Mouse (Mus musculus) frontal cortex, postnatal 14 days (tissue): ENCODE results near the gene Basp1.
A peak's percentile ranks its signal among the peaks of the same experiment; 100 is the strongest.

Source experiments
- DNase-seq, 2 experiments: peaks; one replicate each; pipeline ENCODE4 v3.0.0; 2022; ENCODE audit warnings: low spot score in 2 of 2

Gene Basp1

GRCm38 (mm10) chr15:25416367-25416766 is 2.8 kb upstream of the Basp1 start:
- DNase-seq, result no peak

DNA sequence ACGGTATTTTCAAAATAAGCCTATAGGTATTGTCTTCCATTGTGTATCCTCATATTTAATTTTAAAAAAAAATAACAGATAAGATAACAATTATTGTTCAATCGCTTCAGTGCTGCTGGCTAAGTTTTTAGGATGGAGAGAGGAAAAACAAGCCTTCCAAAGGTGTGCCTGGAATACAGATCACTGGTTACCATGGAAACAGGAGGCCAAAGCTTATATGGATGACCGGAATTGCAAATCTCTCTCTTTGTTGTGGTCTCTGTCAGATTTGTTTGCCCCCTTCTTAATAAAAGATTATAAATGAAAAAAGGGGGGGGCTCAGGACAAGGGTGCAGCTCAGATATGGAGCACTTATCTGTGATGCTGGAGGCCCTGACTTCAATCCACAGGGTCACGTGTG is 2.4 kb upstream of the Basp1 start:
- no peak for DNase-seq

DNA sequence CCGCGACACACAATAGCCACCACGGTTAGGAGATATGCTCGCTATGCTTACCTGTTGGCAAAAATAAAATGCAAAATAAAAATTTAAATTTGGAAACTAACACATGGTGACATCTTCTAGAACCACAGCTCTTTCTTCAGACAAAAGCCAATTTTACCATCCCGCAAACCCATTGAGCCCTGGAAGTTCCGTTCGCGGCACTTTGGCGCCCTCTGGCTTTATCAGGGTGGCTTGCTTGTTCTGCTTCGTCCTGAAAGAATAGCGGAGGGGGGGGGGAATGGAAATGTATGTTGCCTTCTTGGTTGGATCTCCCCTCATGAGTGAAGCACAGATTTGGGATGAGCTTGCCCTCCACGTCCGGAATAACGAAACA is 1.2 kb upstream of the Basp1 start:
- peak; percentile 81 to 90 for DNase-seq

GRCm38 (mm10) chr15:25414011-25414746 is 615 bp upstream of the Basp1 start:
- DNase-seq, result peak; percentile 62 to 64

- DNase-seq, result peak in 1 of 2 experiments; percentile 32
Observed at GRCm38 (mm10) chr15:25412761-25413261, 753 bp downstream of the Basp1 start.

DNA sequence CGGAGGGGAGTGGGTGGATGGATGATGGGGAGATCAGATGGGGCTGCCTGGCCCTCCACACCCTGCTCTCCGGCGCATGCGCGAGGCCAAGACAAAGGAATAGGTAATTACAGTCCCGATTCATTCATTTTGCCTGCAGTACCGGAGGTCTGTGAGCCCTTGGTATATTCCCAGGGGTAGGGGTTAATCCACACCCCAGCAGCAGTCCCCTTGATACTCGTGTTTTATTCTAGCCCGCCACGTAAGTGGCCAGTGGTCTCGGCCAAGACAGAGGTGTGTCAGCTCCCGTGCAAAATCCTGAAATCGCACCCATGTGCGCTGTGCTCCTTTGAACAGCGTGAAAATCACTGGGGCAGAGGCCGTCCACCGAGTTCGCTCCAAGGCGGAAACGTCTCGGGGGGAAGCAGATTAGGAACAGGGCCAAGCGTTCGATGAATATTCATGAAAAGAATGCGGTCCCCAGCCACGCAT is 1.4 kb downstream of the Basp1 start:
- DNase-seq, result peak; percentile 64 to 72

GRCm38 (mm10) chr15:25411461-25411860 is 2.1 kb downstream of the Basp1 start:
- no peak for DNase-seq

DNA sequence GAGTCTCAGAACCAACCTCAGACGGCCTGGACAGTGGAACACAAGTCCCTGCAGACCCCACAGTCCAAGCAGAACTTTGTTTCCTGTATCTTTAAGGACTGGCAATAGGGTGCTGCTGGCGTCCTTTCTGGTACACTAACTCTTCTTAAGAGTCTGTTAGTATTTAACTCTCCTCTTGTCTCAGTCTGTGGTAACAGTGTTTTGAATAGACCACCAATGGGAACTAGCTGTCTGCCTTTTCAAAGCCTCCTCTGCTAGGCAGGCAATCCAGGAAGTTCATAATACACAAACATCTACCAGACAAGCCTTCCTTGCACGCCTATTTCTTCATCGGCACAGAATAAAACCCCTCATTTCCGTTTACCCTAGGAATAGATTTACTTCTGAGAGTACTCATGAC is 7.6 kb downstream of the Basp1 start:
- DNase-seq, result no peak

DNA sequence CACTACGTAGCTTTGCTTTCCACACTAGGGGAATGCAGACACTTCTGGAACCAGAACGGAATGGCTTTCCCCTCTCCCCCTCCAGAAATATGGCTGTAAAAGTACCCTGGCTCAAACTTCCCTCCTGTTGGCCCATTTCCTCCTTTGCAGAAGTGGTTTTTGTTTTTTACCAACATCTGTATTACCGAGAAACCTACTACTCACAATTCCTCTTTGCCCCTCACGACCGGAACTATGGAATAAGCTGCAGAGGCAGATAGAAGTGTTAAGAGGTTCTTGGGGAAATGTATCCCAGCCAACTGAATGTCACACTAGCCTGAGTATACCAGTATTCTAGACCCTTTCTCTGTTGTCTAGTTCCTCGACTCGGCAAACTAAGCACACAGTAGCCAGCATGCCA is 9.7 kb downstream of the Basp1 start:
- DNase-seq, result no peak

DNA sequence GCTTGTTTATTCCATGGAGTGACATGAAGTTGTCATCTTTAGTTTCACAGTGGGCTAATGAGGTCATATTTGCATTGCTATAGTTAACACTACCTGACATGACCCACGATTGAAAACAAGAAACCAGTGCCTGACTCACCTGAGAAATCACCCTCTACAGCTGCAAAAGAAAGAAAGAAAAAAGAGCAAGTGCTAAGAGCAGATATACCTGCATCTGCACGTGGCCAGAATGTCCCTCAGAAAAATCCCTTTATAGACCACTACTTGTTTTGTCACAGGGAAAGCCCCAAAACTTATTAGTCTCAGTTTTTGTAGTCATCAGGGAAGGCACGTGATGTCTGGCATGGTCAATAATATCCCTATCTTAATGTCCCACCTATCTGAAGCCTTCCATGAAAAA is 11.6 kb downstream of the Basp1 start:
- DNase-seq, result no peak

GRCm38 (mm10) chr15:25400276-25400675 is 13.3 kb downstream of the Basp1 start:
- DNase-seq, result no peak

DNA sequence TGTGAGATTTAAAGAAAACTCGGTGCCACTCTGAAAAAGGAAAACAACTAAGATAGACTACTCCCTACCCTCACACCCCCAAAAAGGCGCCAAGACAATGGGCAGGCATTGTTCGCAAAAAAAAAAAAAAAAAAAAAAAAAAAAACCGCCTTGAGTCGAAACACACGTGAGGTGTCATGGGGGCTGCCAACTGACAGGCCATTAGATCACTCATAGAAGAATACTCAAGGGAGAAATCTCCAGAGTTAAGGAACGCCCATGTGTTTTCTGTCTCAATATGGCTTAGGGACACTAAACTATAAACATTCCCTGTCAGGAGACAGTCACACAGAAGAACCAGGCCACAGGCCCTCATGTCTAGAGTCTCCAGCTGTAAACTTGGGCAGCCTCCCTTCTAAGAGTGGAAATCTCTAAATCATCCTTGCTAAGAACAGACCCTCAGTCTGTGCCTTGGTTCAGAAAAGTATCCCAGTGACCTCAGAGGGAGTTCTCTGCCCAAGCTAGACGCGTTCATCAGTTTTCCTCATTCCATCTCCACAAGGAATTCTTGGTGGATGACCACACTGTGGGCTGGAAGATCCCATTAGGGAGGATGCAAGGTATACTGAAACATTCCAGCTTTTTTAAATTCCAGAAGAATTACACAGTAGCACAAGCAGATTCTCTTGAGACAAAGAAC is 17.5 kb downstream of the Basp1 start:
- DNase-seq, result no peak

GRCm38 (mm10) chr15:25392525-25393099 is 21.0 kb downstream of the Basp1 start:
- DNase-seq, result no peak

GRCm38 (mm10) chr15:25391210-25391609 is 22.4 kb downstream of the Basp1 start:
- no peak for DNase-seq

DNA sequence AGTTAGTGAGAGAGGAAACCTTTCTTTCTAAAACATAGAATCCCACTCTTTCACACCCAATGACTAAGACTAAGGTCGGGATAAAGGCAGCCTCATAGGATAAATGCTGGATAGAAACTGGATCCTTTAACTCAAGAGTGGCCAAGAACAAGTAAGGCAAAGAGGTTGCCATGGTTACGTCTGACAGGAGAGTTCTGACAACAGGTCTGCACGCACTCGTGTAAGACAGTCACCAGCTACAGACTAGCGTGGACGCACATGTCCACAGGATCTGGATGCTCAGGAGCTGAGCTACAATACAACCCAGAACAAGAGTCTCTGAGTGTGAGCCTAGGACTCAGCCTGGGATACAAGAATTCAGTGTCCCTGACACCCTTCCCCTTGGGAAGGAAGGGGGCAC is 26.0 kb downstream of the Basp1 start:
- DNase-seq, result no peak

GRCm38 (mm10) chr15:25380051-25380450 is 33.5 kb downstream of the Basp1 start:
- no peak for DNase-seq

DNA sequence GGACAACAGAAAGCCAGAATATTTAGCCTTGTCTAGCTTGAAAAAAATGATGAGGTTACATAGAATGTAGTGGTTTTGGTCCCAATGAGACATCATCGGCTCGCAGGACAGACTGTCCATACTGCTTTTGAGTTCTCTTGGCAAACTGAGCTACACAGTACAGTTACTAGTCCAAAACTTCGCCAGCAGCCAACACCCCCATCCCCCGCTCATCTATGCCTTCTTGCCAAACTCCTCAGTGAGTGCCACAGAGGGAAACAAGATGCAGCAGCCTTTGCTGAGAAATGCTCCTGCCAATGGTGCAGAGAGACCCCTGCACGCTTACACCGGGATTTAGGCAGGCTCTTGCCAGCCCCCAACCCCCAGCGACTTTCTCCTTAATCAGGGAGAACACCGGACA is 34.9 kb downstream of the Basp1 start:
- DNase-seq, result no peak

- DNase-seq, result no peak
Observed at GRCm38 (mm10) chr15:25376914-25377313, 36.6 kb downstream of the Basp1 start.

DNA sequence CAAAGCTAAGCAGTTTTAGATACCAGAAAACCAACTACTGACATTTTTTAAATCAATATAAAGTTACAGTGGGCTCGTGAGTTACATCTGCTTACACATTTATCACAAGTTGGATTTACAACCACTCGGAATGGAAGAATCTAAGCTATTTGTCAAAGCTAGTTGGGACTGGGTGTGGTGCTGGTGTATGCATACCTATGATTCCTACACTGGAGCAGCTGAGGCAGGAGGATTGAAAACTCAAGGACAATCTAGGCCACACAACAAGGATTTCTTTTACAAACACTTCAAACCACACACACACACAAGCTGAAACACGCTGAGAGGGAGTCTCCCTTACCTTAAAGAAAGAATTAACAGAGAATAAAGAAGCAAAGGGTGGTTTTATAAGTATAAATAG is 40.1 kb downstream of the Basp1 start:
- DNase-seq, result no peak

- DNase-seq, result no peak
Observed at GRCm38 (mm10) chr15:25369522-25369921, 44.0 kb downstream of the Basp1 start.

DNA sequence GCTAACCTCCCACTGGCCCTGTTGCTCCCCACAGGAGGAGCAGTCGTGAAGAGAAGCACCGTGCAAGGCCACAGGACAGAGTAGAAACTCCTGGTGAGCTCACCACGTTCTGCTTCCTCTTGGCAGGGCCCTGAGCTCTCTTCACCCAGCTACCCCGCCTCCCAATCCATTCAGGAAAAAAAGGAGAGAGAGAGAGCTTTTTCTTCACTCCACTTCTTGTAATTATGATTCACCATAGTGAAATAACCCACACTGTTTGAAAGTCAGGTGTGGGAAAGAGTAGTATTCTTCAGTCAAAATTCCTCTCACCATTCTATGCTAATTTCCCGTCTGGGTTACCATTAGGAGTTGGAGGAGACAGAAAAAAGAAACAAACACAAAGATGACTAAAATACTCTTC is 48.1 kb downstream of the Basp1 start:
- DNase-seq, result no peak

GRCm38 (mm10) chr15:25364819-25365463 is 48.6 kb downstream of the Basp1 start:
- DNase-seq, result no peak
